Mouse (Mus musculus) limb, embryonic 14.5 days (tissue): ENCODE data around the gene Cyth2. TPM values are rescaled to one million over a fixed set of nuclear protein-coding genes. Genes with fewer than 3 reads are reported as not detected.

Source experiments
- ATAC-seq: fragments of 200-750 bp; cut with Nextera tagmentation; 2 replicates; pipeline ENCODE4 v1.8.0; 2017; ENCODE audit warnings: low read depth, moderate number of reproducible peaks, moderate TSS enrichment; ENCODE audit not compliant: low FRiP score
- DNase-seq: peaks from one replicate; pipeline ENCODE4 v3.0.0-alpha.2; 2015; ENCODE audit warnings: low spot score
- H3K27ac ChIP-seq: fragments of 300-500 bp; sonication (generic); replicated peaks from 2 replicates; pipeline ENCODE4 v1.5.1; 2014; ENCODE audit warnings: low read depth, mild to moderate bottlenecking, low read length, moderate library complexity, mixed read lengths
- H3K27me3 ChIP-seq: fragments of 300-500 bp; sonication (generic); 2 replicates; pipeline ENCODE4 v1.6.1; 2014; ENCODE audit warnings: low read length, mixed read lengths; ENCODE audit not compliant: control insufficient read depth, insufficient read depth
- H3K36me3 ChIP-seq: fragments of 300-500 bp; sonication (generic); 2 replicates; pipeline ENCODE4 v1.6.1; 2014; ENCODE audit warnings: mild to moderate bottlenecking, low read length, moderate library complexity, mixed read lengths; ENCODE audit not compliant: control insufficient read depth, insufficient read depth
- H3K4me1 ChIP-seq: fragments of 300-500 bp; sonication (generic); 2 replicates; pipeline ENCODE4 v1.6.1; 2014; ENCODE audit warnings: antibody characterized with exemption, low read length, mixed read lengths; ENCODE audit not compliant: control insufficient read depth, insufficient read depth
- H3K4me2 ChIP-seq: fragments of 300-500 bp; sonication (generic); replicated peaks from 2 replicates; pipeline ENCODE4 v1.6.1; 2014; ENCODE audit warnings: low read depth, mild to moderate bottlenecking, low read length, moderate library complexity; ENCODE audit not compliant: severe bottlenecking
- H3K4me3 ChIP-seq: fragments of 300-500 bp; sonication (generic); replicated peaks from 2 replicates; pipeline ENCODE4 v1.5.1; 2014; ENCODE audit warnings: low read length
- H3K9ac ChIP-seq: fragments of 300-500 bp; sonication (generic); 2 replicates; pipeline ENCODE4 v1.6.1; 2014; ENCODE audit warnings: mild to moderate bottlenecking, low read depth, low read length, moderate library complexity; ENCODE audit not compliant: severe bottlenecking
- H3K9me3 ChIP-seq: fragments of 300-500 bp; sonication (generic); 2 replicates; pipeline ENCODE4 v1.6.1; 2016; ENCODE audit warnings: low read length; ENCODE audit not compliant: control insufficient read depth
- POLR2A ChIP-seq: fragments of 200-500 bp; IDR thresholded peaks from 2 replicates; pipeline ENCODE4 v1.8.0; 2012; ENCODE audit warnings: inconsistent platforms, mild to moderate bottlenecking, moderate library complexity, borderline replicate concordance; ENCODE audit not compliant: insufficient read depth, insufficient read length; ENCODE audit errors: extremely low read depth
- WGBS: fragments of 180-500 bp; shearing (Covaris S2); extraction: QIAGEN DNeasy Blood & Tissue Kit; methylation state at CpG from one replicate; pipeline ENCODE4 v1.1.7; 2014; 5-methylcytosine and 5-hydroxymethylcytosine counted together
- polyA plus RNA-seq, 2 experiments: library from polyadenylated mRNA; depleted of rRNA in 1 of 2; stranded (reverse) in 1 of 2; unstranded in 1 of 2; fragments of >200 nt; fragmentation: Nextera tagmentation in 1 of 2; extraction: Ambion mirVana in 1 of 2; gene quantifications; 2 replicates each; pipeline versions ENCODE4 v1.2.1 to v1.2.3; 2012 to 2014

Gene Cyth2
- polyA plus RNA-seq, 2 experiments = 91.7 to 105 TPM

DNA sequence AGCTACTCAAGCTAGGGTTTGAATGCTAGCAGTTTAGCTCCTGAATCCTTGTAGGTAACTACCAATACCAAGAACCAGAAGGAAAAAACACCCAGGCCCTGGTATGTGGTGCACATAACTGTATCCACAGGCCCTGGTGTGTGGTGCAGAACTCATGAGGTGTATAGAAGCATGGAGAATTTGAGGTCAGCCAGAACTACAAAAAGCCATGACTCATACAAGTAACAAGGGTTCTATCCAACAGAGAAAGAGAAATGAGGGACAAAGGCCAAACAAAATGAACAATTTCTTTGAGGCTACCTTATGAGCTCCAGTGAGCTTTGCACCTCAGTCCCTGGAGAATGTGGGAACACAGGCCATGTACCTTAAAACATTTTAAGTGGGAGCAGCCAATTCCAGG is 6.5 kb upstream of the Cyth2 start:
- no peak overlapping the region for H3K4me2 ChIP-seq

DNA sequence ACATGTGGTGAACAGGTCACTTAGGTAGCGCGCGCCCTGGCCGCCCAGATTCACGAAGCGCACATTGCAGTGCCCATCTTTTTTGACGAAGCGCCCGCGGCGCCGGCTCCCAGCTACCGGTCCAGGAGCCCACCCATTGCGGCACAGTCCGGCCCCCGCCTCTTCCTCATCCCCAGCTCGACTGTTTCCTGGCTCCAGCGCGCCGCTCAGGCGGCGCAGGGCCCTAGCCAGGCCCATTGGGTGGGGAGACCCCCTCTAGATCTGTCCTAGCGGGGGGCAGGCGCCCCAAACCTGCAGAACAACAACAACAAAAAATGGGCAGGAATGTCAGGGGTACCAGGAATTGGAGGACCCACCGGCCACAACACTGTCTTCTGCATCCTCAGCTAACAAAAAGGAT is 5.5 kb upstream of the Cyth2 start:
- peak overlapping the region; percentile 11; the same call in 1 of the 2 replicates for H3K4me3 ChIP-seq
- WGBS = 5% methylated on average over 20 of the region's 25 CpGs

More for the DNA sequence above, 6.5 kb upstream of the Cyth2 start:
- Histone ChIP-seq H3K4me3 (no peak overlapping the region), H3K9ac (no peak overlapping the region), H3K27me3 (no peaks in the 10 kb centered on the region), H3K4me1 (no peaks in the 10 kb centered on the region), H3K27ac (no peak overlapping the region), H3K9me3 (no peaks in the 10 kb centered on the region), H3K36me3 (peaks cover 34% of the 10 kb centered on the region)
- no peak for TF ChIP-seq POLR2A
- DNase-seq (no peak), ATAC-seq (no peak)

DNA sequence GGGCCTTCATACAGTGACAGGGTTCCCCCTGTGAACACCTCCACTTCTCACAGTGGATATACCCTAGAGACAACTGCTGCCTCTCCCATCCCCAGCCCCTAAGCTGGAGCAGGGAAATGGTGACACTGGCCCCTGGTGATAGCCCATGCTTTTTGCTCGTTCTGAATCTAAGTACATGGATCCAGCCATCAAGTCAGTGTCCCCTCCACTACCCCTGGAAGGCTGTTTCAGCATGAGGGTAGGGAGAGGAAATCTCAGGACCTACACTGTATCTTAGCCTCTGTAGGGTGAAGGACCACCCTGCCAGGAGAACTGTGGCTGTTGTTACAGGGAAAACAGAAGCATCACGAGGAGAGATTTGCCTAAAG is 1.6 kb upstream of the Cyth2 start:
- DNase-seq (no peak), ATAC-seq (no peak)
- H3K4me2 ChIP-seq = no peak overlapping the region
- 64% methylated on average over 2 of the region's 2 CpGs for WGBS
- H3K27ac ChIP-seq = no peak overlapping the region
- H3K36me3 ChIP-seq = peaks cover 21% of the 10 kb centered on the region
- H3K4me3 ChIP-seq = no peak overlapping the region
- no peak overlapping the region for H3K9ac ChIP-seq
- no peaks in the 10 kb centered on the region for H3K9me3 ChIP-seq
- H3K4me1 ChIP-seq = peaks cover 18% of the 10 kb centered on the region
- no peak for TF ChIP-seq POLR2A
- no peaks in the 10 kb centered on the region for H3K27me3 ChIP-seq

More for the DNA sequence above, 5.5 kb upstream of the Cyth2 start:
- peaks cover 9% of the 10 kb centered on the region for H3K4me1 ChIP-seq
- no peak for DNase-seq
- peaks cover 24% of the 10 kb centered on the region for H3K36me3 ChIP-seq
- H3K9ac ChIP-seq = no peak overlapping the region
- no peak for ATAC-seq
- peak overlapping the region; percentile 34; the same call in 1 of the 2 replicates for H3K4me2 ChIP-seq
- no peak overlapping the region for H3K27ac ChIP-seq
- H3K27me3 ChIP-seq = no peaks in the 10 kb centered on the region
- H3K9me3 ChIP-seq = no peaks in the 10 kb centered on the region
- TF ChIP-seq POLR2A = no peak

DNA sequence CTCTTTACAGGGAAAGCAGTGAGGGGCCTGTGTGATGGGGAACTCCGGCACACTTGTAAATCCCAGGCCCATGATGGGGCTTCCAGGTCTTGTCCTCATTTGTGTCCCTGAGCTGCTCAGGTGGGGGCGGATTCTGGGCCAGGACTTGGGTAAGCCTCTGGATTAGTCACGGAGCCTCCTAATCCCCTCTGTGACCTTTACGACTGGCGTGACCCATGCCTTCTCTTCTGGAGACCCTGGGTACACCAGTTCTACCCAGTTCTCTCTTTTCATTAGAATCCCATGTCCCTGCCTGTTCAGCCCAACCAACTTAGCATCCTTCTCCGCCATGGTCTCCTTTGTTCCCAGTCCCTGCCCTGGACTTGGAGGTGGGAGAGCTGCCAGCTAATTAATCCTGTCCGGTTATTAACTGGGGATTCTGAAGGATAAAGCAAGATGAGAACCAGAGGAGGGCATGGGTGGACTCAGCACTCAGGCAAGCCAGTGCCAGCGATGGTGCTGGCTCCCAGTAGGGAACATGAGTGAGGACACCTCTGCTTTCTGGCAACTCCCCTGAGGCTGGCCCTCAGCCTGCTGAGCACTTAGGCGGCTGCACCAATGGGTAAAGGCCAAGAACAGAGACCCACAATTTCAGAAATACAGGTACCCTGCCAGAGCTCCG is 1.1 kb upstream of the Cyth2 start:
- Histone ChIP-seq H3K36me3 (peaks cover 26% of the 10 kb centered on the region), H3K4me1 (peaks cover 18% of the 10 kb centered on the region), H3K9ac (no peak overlapping the region), H3K9me3 (no peaks in the 10 kb centered on the region), H3K4me2 (peak overlapping the region; percentile 39; the same call in 1 of the 2 replicates), H3K27me3 (no peaks in the 10 kb centered on the region), H3K27ac (no peak overlapping the region), H3K4me3 (no peak overlapping the region)
- ATAC-seq (no peak), DNase-seq (no peak)
- 50% methylated on average over 10 of the region's 10 CpGs for WGBS
- no peak for TF ChIP-seq POLR2A

DNA sequence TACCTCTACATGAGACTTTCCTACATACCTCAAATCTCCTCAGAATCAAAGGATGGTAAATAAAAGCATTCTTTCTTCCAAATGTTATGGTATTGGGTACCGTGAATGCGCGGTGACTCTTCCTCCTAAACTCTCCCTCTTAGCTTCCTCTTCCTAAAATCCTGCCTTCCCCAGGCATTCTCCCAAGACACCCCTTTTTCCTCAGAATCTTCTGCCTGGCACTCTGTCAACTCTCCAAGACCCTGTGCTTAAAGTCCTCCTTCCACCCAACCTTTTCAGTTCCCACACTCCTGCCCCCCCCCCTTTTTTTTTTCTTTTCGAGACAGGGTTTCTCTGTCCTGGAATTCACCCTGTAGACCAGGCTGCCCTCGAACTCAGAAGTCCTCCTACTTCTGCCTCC is 460 bp upstream of the Cyth2 start:
- 0 out of 2 replicates have a peak overlapping the region, but pooled peaks have one; percentile 63 for H3K27ac ChIP-seq

More for the DNA sequence above, 460 bp upstream of the Cyth2 start:
- WGBS = 4% methylated on average over 5 of the region's 5 CpGs
- no peak for TF ChIP-seq POLR2A
- H3K4me2 ChIP-seq = peak overlapping the region; percentile 39
- H3K9ac ChIP-seq = no peak overlapping the region
- peak overlapping the region; percentile 22 for H3K4me3 ChIP-seq
- peaks cover 33% of the 10 kb centered on the region for H3K36me3 ChIP-seq
- peaks cover 18% of the 10 kb centered on the region for H3K4me1 ChIP-seq
- H3K9me3 ChIP-seq = no peaks in the 10 kb centered on the region
- no peak for ATAC-seq
- H3K27me3 ChIP-seq = no peaks in the 10 kb centered on the region
- no peak for DNase-seq
